Mouse (Mus musculus): ENCODE measurements around the gene Snta1.

The Snta1 gene

GRCm38 (mm10) chr2:154407643-154408445 is at the start of gene Snta1:
Snta1 (minus strand) TSS chr2:154408099.
- peak; percentile 77 to 89 for DNase-seq (ENCODE audit: low spot score in 2 of 2)

GRCm38 (mm10) chr2:154456621-154457020 is 48.7 kb upstream of the Snta1 start:
- DNase-seq (ENCODE audit: low spot score in 2 of 2), result no peak

GRCm38 (mm10) chr2:154455776-154456175 is 47.9 kb upstream of the Snta1 start:
- no peak for DNase-seq (ENCODE audit: low spot score in 2 of 2)

DNA sequence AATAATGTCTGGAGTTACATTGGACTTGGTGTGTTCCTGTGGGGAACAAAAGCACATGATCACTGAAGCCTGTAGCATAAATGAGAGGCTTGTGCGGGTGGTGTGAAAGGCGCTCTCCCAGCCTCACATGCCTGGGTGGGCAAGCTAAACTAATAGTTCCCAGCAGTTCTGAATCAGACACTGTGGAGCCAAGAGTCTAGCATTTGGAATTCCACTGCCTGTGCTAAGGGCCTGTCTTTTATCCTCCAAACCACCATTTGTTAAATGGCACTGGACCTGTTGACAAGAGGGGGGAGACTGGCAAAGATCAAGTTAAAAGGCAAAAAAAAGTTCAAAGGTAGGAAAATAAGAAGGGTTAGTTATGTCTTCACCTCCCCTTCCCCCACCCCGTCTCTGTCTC is 46.7 kb upstream of the Snta1 start:
- DNase-seq (ENCODE audit: low spot score in 2 of 2), result no peak

GRCm38 (mm10) chr2:154454099-154454498 is 46.2 kb upstream of the Snta1 start:
- DNase-seq (ENCODE audit: low spot score in 2 of 2), result no peak

- no peak for DNase-seq (ENCODE audit: low spot score in 2 of 2)
Observed at GRCm38 (mm10) chr2:154452951-154453350, 45.1 kb upstream of the Snta1 start.

- DNase-seq (ENCODE audit: low spot score in 2 of 2), result no peak
Observed at GRCm38 (mm10) chr2:154448633-154449032, 40.7 kb upstream of the Snta1 start.

GRCm38 (mm10) chr2:154447821-154448220 is 39.9 kb upstream of the Snta1 start:
- DNase-seq (ENCODE audit: low spot score in 2 of 2), result no peak

GRCm38 (mm10) chr2:154440453-154440852 is 32.6 kb upstream of the Snta1 start:
- DNase-seq (ENCODE audit: low spot score in 2 of 2), result no peak

DNA sequence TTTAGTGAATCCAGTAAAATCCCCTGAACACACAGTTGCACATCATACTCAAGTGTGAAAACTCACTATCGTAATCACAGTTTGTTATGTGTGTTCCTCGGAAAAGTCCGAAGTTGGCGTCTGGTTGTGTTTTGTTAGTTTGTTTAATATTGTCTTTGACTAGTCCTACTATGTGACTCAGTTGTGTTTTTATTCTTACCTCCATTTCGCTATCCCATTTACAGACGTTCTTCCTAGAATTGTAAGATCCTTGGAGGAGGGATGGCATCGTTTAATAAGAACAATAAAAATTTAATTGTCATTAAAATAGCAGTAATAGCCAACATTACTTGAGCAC is 29.3 kb upstream of the Snta1 start:
- no peak for DNase-seq (ENCODE audit: low spot score in 2 of 2)

GRCm38 (mm10) chr2:154436458-154437190 is 28.7 kb upstream of the Snta1 start, which contains the start of gene Cbfa2t2:
Cbfa2t2 (plus strand) TSS chr2:154436481.
- peak; percentile 39 to 70 for DNase-seq (ENCODE audit: low spot score in 2 of 2)

DNA sequence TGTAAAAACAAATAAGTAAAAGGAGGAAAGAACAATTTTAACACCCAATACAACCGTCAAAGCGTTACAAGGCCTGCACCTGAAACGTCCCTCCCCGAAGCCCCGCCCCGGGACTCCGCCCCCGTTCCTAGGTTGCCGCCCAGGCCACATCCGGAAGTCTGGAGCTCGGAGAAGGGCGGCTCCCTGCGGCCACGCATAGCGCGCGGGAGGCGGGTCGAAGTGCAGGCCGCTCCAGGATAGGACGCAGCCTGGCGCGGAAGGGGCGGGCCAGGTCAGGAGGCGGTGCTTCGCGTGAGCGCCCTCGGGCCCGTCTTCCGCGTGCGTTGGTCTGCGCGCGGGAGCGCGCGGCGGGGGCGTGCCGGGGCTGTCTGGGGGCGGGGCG is 28.2 kb upstream of the Snta1 start:
- peak; percentile 94 to 98 for DNase-seq (ENCODE audit: low spot score in 2 of 2)

- no peak for DNase-seq (ENCODE audit: low spot score in 2 of 2)
Observed at GRCm38 (mm10) chr2:154434690-154435089, 26.8 kb upstream of the Snta1 start.

GRCm38 (mm10) chr2:154433391-154433790 is 25.5 kb upstream of the Snta1 start:
- no peak for DNase-seq (ENCODE audit: low spot score in 2 of 2)

DNA sequence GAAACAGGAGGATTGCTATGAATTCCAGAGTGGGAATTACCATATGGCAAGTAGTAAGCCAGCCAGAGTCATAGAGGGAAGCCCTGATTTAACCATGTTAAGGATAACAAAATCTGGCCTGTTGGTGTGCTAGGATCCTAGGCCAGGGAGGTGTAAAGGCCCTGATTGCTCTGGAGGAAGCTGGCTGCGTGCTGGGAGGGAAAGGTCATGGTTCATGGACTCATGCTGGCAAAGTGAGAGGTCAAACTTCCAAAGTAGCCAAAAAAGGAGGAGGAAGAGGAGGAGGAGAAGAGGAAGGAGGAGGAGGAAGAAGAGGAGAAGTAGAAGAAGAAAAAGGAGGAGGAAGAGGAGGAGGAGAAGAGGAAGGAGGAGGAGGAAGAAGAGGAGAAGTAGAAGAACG is 24.8 kb upstream of the Snta1 start:
- DNase-seq (ENCODE audit: low spot score in 2 of 2), result no peak

GRCm38 (mm10) chr2:154430566-154430965 is 22.7 kb upstream of the Snta1 start:
- no peak for DNase-seq (ENCODE audit: low spot score in 2 of 2)

- peak; percentile 20 to 35 for DNase-seq (ENCODE audit: low spot score in 2 of 2)
Observed at GRCm38 (mm10) chr2:154427853-154428360, 20.0 kb upstream of the Snta1 start.

GRCm38 (mm10) chr2:154426905-154427852 is 19.3 kb upstream of the Snta1 start:
- DNase-seq (ENCODE audit: low spot score in 2 of 2), result no peak

- no peak for DNase-seq (ENCODE audit: low spot score in 2 of 2)
Observed at GRCm38 (mm10) chr2:154426188-154426904, 18.4 kb upstream of the Snta1 start.

- DNase-seq (ENCODE audit: low spot score in 2 of 2), result no peak
Observed at GRCm38 (mm10) chr2:154425522-154425921, 17.6 kb upstream of the Snta1 start.

DNA sequence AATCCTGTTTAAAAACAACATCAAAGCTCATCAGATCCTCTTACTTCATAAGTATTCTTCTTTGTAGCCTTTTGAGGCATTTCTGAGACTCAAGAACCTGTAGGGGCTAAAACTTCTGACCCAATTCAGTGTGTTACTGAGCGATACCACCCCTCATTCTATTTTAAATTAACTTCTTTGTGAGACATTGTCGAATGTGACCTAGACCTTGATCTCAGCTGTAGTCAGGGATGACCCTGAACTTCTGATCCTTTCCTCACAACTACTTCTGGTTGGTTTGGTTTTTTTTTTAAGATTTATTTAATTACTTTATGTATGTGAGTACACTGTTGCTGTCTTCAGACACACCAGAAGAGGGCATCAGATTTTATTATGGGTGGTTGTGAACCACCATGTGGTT is 15.6 kb upstream of the Snta1 start:
- no peak for DNase-seq (ENCODE audit: low spot score in 2 of 2)

All from urinary bladder, adult 18-20 months (tissue).